Mouse (Mus musculus): ENCODE data around the gene Pard3b.

The Pard3b gene

GRCm38 (mm10) chr1:61638347-61639111, at the start of gene Pard3b:
Gene Pard3b (plus strand): TSS chr1:61638824.
- peak; percentile 67 to 73 for DNase-seq (ENCODE audit: low spot score in 2 of 2)

- DNase-seq (ENCODE audit: low spot score in 2 of 2): no peak
Observed at GRCm38 (mm10) chr1:61616176-61616575, 22.4 kb upstream of the Pard3b start.

- DNase-seq (ENCODE audit: low spot score in 2 of 2): no peak
Observed at GRCm38 (mm10) chr1:61620651-61621050, 18.0 kb upstream of the Pard3b start.

- DNase-seq (ENCODE audit: low spot score in 2 of 2): no peak
Observed at GRCm38 (mm10) chr1:61629857-61630256, 8.8 kb upstream of the Pard3b start.

- peak; percentile 26 to 30 for DNase-seq (ENCODE audit: low spot score in 2 of 2)
Observed at GRCm38 (mm10) chr1:61639114-61640093, 780 bp downstream of the Pard3b start.

- no peak for DNase-seq (ENCODE audit: low spot score in 2 of 2)
Observed at GRCm38 (mm10) chr1:61641880-61642279, 3.3 kb downstream of the Pard3b start.

GRCm38 (mm10) chr1:61645062-61645461, 6.4 kb downstream of the Pard3b start:
- no peak for DNase-seq (ENCODE audit: low spot score in 2 of 2)

- no peak for DNase-seq (ENCODE audit: low spot score in 2 of 2)
Observed at GRCm38 (mm10) chr1:61649964-61650363, 11.3 kb downstream of the Pard3b start.

GRCm38 (mm10) chr1:61651454-61652271, 13.0 kb downstream of the Pard3b start:
- no peak for DNase-seq (ENCODE audit: low spot score in 2 of 2)

- DNase-seq (ENCODE audit: low spot score in 2 of 2): no peak
Observed at GRCm38 (mm10) chr1:61657760-61658159, 19.1 kb downstream of the Pard3b start.

- DNase-seq (ENCODE audit: low spot score in 2 of 2): no peak
Observed at GRCm38 (mm10) chr1:61659931-61660330, 21.3 kb downstream of the Pard3b start.

- DNase-seq (ENCODE audit: low spot score in 2 of 2): no peak
Observed at GRCm38 (mm10) chr1:61685221-61685814, 46.7 kb downstream of the Pard3b start.

GRCm38 (mm10) chr1:61685921-61686320, 47.3 kb downstream of the Pard3b start:
- no peak for DNase-seq (ENCODE audit: low spot score in 2 of 2)

GRCm38 (mm10) chr1:61688301-61688700, 49.7 kb downstream of the Pard3b start:
- DNase-seq (ENCODE audit: low spot score in 2 of 2): no peak

- DNase-seq (ENCODE audit: low spot score in 2 of 2): no peak
Observed at GRCm38 (mm10) chr1:61698462-61699218, 60.0 kb downstream of the Pard3b start.

GRCm38 (mm10) chr1:61709812-61710211, 71.2 kb downstream of the Pard3b start:
- DNase-seq (ENCODE audit: low spot score in 2 of 2): no peak

- DNase-seq (ENCODE audit: low spot score in 2 of 2): no peak
Observed at GRCm38 (mm10) chr1:61711523-61711922, 72.9 kb downstream of the Pard3b start.

GRCm38 (mm10) chr1:61729654-61730053, 91.0 kb downstream of the Pard3b start:
- no peak for DNase-seq (ENCODE audit: low spot score in 2 of 2)

- DNase-seq (ENCODE audit: low spot score in 2 of 2): no peak
Observed at GRCm38 (mm10) chr1:61736550-61736949, 97.9 kb downstream of the Pard3b start.

GRCm38 (mm10) chr1:61742831-61743230, 104.2 kb downstream of the Pard3b start:
- peak in 1 of 2 experiments; percentile 2 for DNase-seq (ENCODE audit: low spot score in 2 of 2)
